Mouse (Mus musculus) neural tube, embryonic 14.5 days (tissue): Measurements from ENCODE around the gene Cd3eap. TPM values are rescaled to one million over a fixed set of nuclear protein-coding genes. Genes with fewer than 3 reads are reported as not detected.

Experiments used
- ATAC-seq: fragments of 200-750 bp; cut with Nextera tagmentation; 2 replicates; pipeline ENCODE4 v1.8.0; 2017; ENCODE audit warnings: low read depth, mild to moderate bottlenecking, moderate TSS enrichment, moderate library complexity
- H3K27ac ChIP-seq: fragments of 300-500 bp; sonication (generic); 2 replicates; pipeline ENCODE4 v1.5.1; 2014; ENCODE audit warnings: low read depth, mild to moderate bottlenecking, control low read depth, low read length, moderate library complexity, mixed read lengths
- H3K27me3 ChIP-seq: fragments of 300-500 bp; sonication (generic); 2 replicates; pipeline ENCODE4 v1.6.1; 2014; ENCODE audit warnings: low read length; ENCODE audit not compliant: control insufficient read depth, insufficient read depth
- H3K36me3 ChIP-seq: fragments of 300-500 bp; sonication (generic); 2 replicates; pipeline ENCODE4 v1.6.1; 2014; ENCODE audit warnings: low read length, mixed read lengths; ENCODE audit not compliant: control insufficient read depth, insufficient read depth
- H3K4me1 ChIP-seq: fragments of 300-500 bp; sonication (generic); 2 replicates; pipeline ENCODE4 v1.6.1; 2014; ENCODE audit warnings: low read length; ENCODE audit not compliant: control insufficient read depth, insufficient read depth
- H3K4me2 ChIP-seq: fragments of 300-500 bp; sonication (generic); 2 replicates; pipeline ENCODE4 v1.6.1; 2014; ENCODE audit warnings: mild to moderate bottlenecking, low read depth, low read length, control low read depth
- H3K4me3 ChIP-seq: fragments of 300-500 bp; sonication (generic); 2 replicates; pipeline ENCODE4 v1.5.1; 2014; ENCODE audit warnings: low read depth, low read length, control low read depth, mixed read lengths
- H3K9ac ChIP-seq: fragments of 300-500 bp; sonication (generic); replicated peaks from 2 replicates; pipeline ENCODE4 v1.6.1; 2014; ENCODE audit warnings: low read depth, mild to moderate bottlenecking, control low read depth, low read length, mixed read lengths
- H3K9me3 ChIP-seq: fragments of 300-500 bp; sonication (generic); 2 replicates; pipeline ENCODE4 v1.6.1; 2016; ENCODE audit warnings: low read length; ENCODE audit not compliant: control insufficient read depth
- WGBS: fragments of 180-500 bp; shearing (Covaris S2); extraction: QIAGEN DNeasy Blood & Tissue Kit; methylation state at CpG from one replicate; pipeline ENCODE4 v1.1.7; 2014; 5-methylcytosine and 5-hydroxymethylcytosine counted together
- microRNA counts: library from miRNA; unstranded; fragments of <30 nt; microRNA quantifications from one replicate; lab custom pipeline; 2016
- microRNA-seq: library from miRNA; unstranded; fragments of <30 nt; microRNA quantifications from one replicate; pipeline ENCODE4, GENCODE M21; 2016
- polyA plus RNA-seq: library from polyadenylated mRNA; unstranded; fragments of >200 nt; fragmentation: Nextera tagmentation; extraction: Ambion mirVana; gene quantifications from 2 replicates; pipeline ENCODE4 v1.2.1, GENCODE M21; 2014

Cd3eap gene
- polyA plus RNA-seq, 1 experiment from 2014 or later = 21.5 TPM

- WGBS = 1% methylated on average over 48 of the region's 48 CpGs
- H3K9ac ChIP-seq = peak overlapping the region; percentile 50; the same call in 1 of the 2 replicates
- H3K36me3 ChIP-seq = no peaks in the 10 kb centered on the region
- no peak for ATAC-seq
- H3K27me3 ChIP-seq = peaks cover 23% of the 10 kb centered on the region
- peak overlapping the region; percentile 83 for H3K4me2 ChIP-seq
- H3K9me3 ChIP-seq = no peaks in the 10 kb centered on the region
- H3K4me3 ChIP-seq = peak overlapping the region; percentile 52
- H3K4me1 ChIP-seq = peaks cover 17% of the 10 kb centered on the region
- 0 out of 2 replicates have a peak overlapping the region, but pooled peaks have one; percentile 22 for H3K27ac ChIP-seq
Observed at GRCm38 (mm10) chr7:19309278-19309883, 49.9 kb downstream of the Cd3eap start.

GRCm38 (mm10) chr7:19308454-19309277 lies 50.6 kb downstream of the Cd3eap start:
- ATAC-seq = peak; percentile 88
- peak overlapping the region; percentile 52 for H3K4me3 ChIP-seq
- H3K4me2 ChIP-seq = peak overlapping the region; percentile 83
- 1% methylated on average over 57 of the region's 58 CpGs for whole genome bisulfite sequencing
- peaks cover 27% of the 10 kb centered on the region for H3K27me3 ChIP-seq
- no peaks in the 10 kb centered on the region for H3K36me3 ChIP-seq
- peak overlapping the region; percentile 73 for H3K27ac ChIP-seq
- peaks cover 20% of the 10 kb centered on the region for H3K4me1 ChIP-seq
- H3K9me3 ChIP-seq = no peaks in the 10 kb centered on the region
- peak overlapping the region; percentile 32 for H3K9ac ChIP-seq

- 3% methylated on average over 18 of the region's 18 CpGs for WGBS
- Histone ChIP-seq H3K27ac (peak overlapping the region; percentile 73), H3K4me2 (peak overlapping the region; percentile 83), H3K36me3 (no peaks in the 10 kb centered on the region), H3K4me1 (peaks cover 20% of the 10 kb centered on the region), H3K9ac (peak overlapping the region; percentile 32; the same call in 1 of the 2 replicates), H3K9me3 (no peaks in the 10 kb centered on the region), H3K27me3 (peaks cover 32% of the 10 kb centered on the region), H3K4me3 (peak overlapping the region; percentile 52)
- ATAC-seq = peak; percentile 48
Observed at GRCm38 (mm10) chr7:19307739-19308453, 51.4 kb downstream of the Cd3eap start.

- Histone ChIP-seq H3K9me3 (no peaks in the 10 kb centered on the region), H3K4me3 (no peak overlapping the region), H3K27me3 (peaks cover 35% of the 10 kb centered on the region), H3K4me2 (peak overlapping the region; percentile 83), H3K4me1 (peaks cover 20% of the 10 kb centered on the region), H3K36me3 (no peaks in the 10 kb centered on the region), H3K9ac (no peak overlapping the region), H3K27ac (no peak overlapping the region)
- WGBS = 66% methylated on average over 25 of the region's 25 CpGs
- ATAC-seq = no peak
Observed at GRCm38 (mm10) chr7:19306819-19307738, 52.2 kb downstream of the Cd3eap start.

MicroRNAs encoded within 50 kb of the gene (microRNA counts, 519-probe panel; counts per million panel counts)
- microRNA mmu-miR-343 (lab: Ali Mortazavi, UCI) = not detected

Small RNA genes within 50 kb of the gene (microRNA-seq; reads per million reads assigned to microRNA genes)
- gene Mir343 = not detected

Other genes with a start within 250 kb of the Cd3eap start
- gene Gm4969, start 241.1 kb downstream of the Cd3eap start, polyA plus RNA-seq = 5.9 and 9.9 TPM in 2 replicates
- gene Fbxo46, start 239.6 kb downstream of the Cd3eap start, polyA plus RNA-seq = 11.6 and 13.1 TPM in 2 replicates
- 18.6 and 21.2 TPM in 2 replicates for gene Qpctl, start 210.2 kb downstream of the Cd3eap start, polyA plus RNA-seq
- gene Snrpd2, start 209.8 kb downstream of the Cd3eap start, polyA plus RNA-seq = 94.1 and 110 TPM in 2 replicates
- 0.75 and 1.8 TPM in 2 replicates for gene Gipr, start 193.4 kb downstream of the Cd3eap start, polyA plus RNA-seq
- 3.5 and 4.0 TPM in 2 replicates for gene Eml2, start 183.1 kb downstream of the Cd3eap start, polyA plus RNA-seq
- gene Gpr4, start 146.9 kb downstream of the Cd3eap start, polyA plus RNA-seq = 2.9 and 3.4 TPM in 2 replicates
- gene Opa3, start 131.1 kb downstream of the Cd3eap start, polyA plus RNA-seq = 36.6 and 37.6 TPM in 2 replicates
- 17.4 and 40.9 TPM in 2 replicates for gene Vasp, start 87.7 kb downstream of the Cd3eap start, polyA plus RNA-seq
- 0.66 and 0.75 TPM in 2 replicates for gene Ppm1n, start 79.4 kb downstream of the Cd3eap start, polyA plus RNA-seq
- 115 and 118 TPM in 2 replicates for gene Rtn2, start 76.9 kb downstream of the Cd3eap start, polyA plus RNA-seq
- not detected in 2 replicates for gene Fosb, start 49.4 kb downstream of the Cd3eap start, polyA plus RNA-seq
- 90.4 and 98.9 TPM in 2 replicates for gene Ercc1, start 14.7 kb downstream of the Cd3eap start, polyA plus RNA-seq
- 1.4 and 1.7 TPM in 2 replicates for gene Ppp1r13l, start 266 bp upstream of the Cd3eap start, polyA plus RNA-seq
- 11.4 TPM in 2 replicates for gene Ercc2, start 22.5 kb upstream of the Cd3eap start, polyA plus RNA-seq
- gene Klc3, start 44.6 kb upstream of the Cd3eap start, polyA plus RNA-seq = 1.1 and 2.1 TPM in 2 replicates
- gene Ckm, start 45.3 kb upstream of the Cd3eap start, polyA plus RNA-seq = 0.63 and 2.0 TPM in 2 replicates
- 17.0 and 19.2 TPM in 2 replicates for gene Mark4, start 99.3 kb upstream of the Cd3eap start, polyA plus RNA-seq
- gene Exoc3l2, start 103.8 kb upstream of the Cd3eap start, polyA plus RNA-seq = 0.71 TPM in 2 replicates
- 2.8 and 3.2 TPM in 2 replicates for gene Bloc1s3, start 148.9 kb upstream of the Cd3eap start, polyA plus RNA-seq
- gene Trappc6a, start 148.9 kb upstream of the Cd3eap start, polyA plus RNA-seq = 31.7 and 33.8 TPM in 2 replicates
- gene Nkpd1, start 158.4 kb upstream of the Cd3eap start, polyA plus RNA-seq = 0.52 and 1.2 TPM in 2 replicates
- 8.1 and 15.8 TPM in 2 replicates for gene Ppp1r37, start 203.6 kb upstream of the Cd3eap start, polyA plus RNA-seq
- 0.13 and 0.27 TPM in 2 replicates for gene Zfp296, start 217.8 kb upstream of the Cd3eap start, polyA plus RNA-seq
- gene Gemin7, start 218.1 kb upstream of the Cd3eap start, polyA plus RNA-seq = 150 and 153 TPM in 2 replicates
- 49.7 and 51.3 TPM in 2 replicates for gene Clasrp, start 245.0 kb upstream of the Cd3eap start, polyA plus RNA-seq